Mouse (Mus musculus): ENCODE data around the gene Pcgf1. TPM values are rescaled to one million over a fixed set of nuclear protein-coding genes. Genes with fewer than 3 reads are reported as not detected.
A peak's percentile ranks its signal among the peaks of the same experiment; 100 is the strongest.

Gene Pcgf1
- polyA plus RNA-seq, 1 experiment from 2014 or later = 29.7 TPM

DNA sequence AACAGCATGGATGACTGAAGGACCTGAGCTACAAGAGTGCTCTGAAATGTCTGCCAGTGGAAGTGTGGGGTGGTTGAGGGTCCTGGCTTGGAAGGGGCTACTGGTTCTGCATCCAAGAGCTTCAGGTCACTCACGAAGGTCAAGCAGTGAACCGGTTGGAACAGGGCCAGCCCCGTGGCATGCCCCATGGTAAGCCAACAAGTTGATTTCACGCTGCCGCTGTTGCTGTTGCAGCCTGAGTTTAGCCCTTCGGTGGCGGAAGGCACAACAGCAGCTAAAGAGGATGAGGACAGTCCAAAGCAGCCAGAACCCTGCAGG lies 42.0 kb downstream of the Pcgf1 start:
- Histone ChIP-seq H3K27me3 (ENCODE audit: insufficient read depth, low read length) (no peaks in the 10 kb centered on the region), H3K36me3 (ENCODE audit: insufficient read depth, low read length) (0 out of 2 replicates have a peak, but pooled peaks cover 5% of the 10 kb centered on the region), H3K4me1 (replicated peaks; ENCODE audit: insufficient read depth, low read length) (peaks cover 47% of the 10 kb centered on the region), H3K9me3 (replicated peaks; ENCODE audit: low read length) (no peaks in the 10 kb centered on the region), H3K4me2 (ENCODE audit: low read length) (peak overlapping the region; percentile 63), H3K9ac (ENCODE audit: low read depth, low read length) (peak overlapping the region; percentile 43; the same call in 1 of the 2 replicates), H3K27ac (no peak overlapping the region), H3K4me3 (replicated peaks; ENCODE audit: low read depth, low read length) (no peak overlapping the region)
- no peak for TF ChIP-seq CTCF (IDR thresholded peaks at IDR 0.05; ENCODE audit: low read depth)
- DNase-seq (ENCODE audit: low spot score) = no peak
- no peak for ATAC-seq (replicated peaks; ENCODE audit: low FRiP score, low read depth)
- WGBS = 54% methylated on average over 7 of the region's 7 CpGs

GRCm38 (mm10) chr6:83120930-83121862 lies 43.5 kb downstream of the Pcgf1 start, which contains the start of gene Wbp1:
Wbp1 (minus strand) TSS chr6:83121559.
- ATAC-seq (replicated peaks; ENCODE audit: low FRiP score, low read depth) = peak; percentile 95
- WGBS = under 1% methylated on average over 38 of the region's 38 CpGs
- TF ChIP-seq CTCF (IDR thresholded peaks at IDR 0.05; ENCODE audit: low read depth) = peak; percentile 3; the same call in 1 of the 2 replicates
- Histone ChIP-seq H3K27me3 (ENCODE audit: insufficient read depth, low read length) (no peaks in the 10 kb centered on the region), H3K4me3 (replicated peaks; ENCODE audit: low read depth, low read length) (peak within 1 kb of the TSS; percentile 68), H3K27ac (peak within 1 kb of the TSS; percentile 93), H3K4me2 (ENCODE audit: low read length) (peak within 1 kb of the TSS; percentile 80), H3K36me3 (ENCODE audit: insufficient read depth, low read length) (0 out of 2 replicates have a peak, but pooled peaks cover 5% of the 10 kb centered on the region), H3K9ac (ENCODE audit: low read depth, low read length) (peak within 1 kb of the TSS; percentile 73), H3K9me3 (replicated peaks; ENCODE audit: low read length) (no peaks in the 10 kb centered on the region), H3K4me1 (replicated peaks; ENCODE audit: insufficient read depth, low read length) (peaks cover 43% of the 10 kb centered on the region)
- peak; percentile 100 for DNase-seq (ENCODE audit: low spot score)

GRCm38 (mm10) chr6:83121863-83122710 lies 44.4 kb downstream of the Pcgf1 start:
- no peaks in the 10 kb centered on the region for H3K9me3 ChIP-seq (replicated peaks; ENCODE audit: low read length)
- peak overlapping the region; percentile 68 for H3K4me3 ChIP-seq (replicated peaks; ENCODE audit: low read depth, low read length)
- peaks cover 38% of the 10 kb centered on the region for H3K4me1 ChIP-seq (replicated peaks; ENCODE audit: insufficient read depth, low read length)
- no peak for TF ChIP-seq CTCF (IDR thresholded peaks at IDR 0.05; ENCODE audit: low read depth)
- H3K4me2 ChIP-seq (ENCODE audit: low read length) = peak overlapping the region; percentile 80
- DNase-seq (ENCODE audit: low spot score) (peak; percentile 45), ATAC-seq (replicated peaks; ENCODE audit: low FRiP score, low read depth) (peak; percentile 1; the same call in 1 of the 2 replicates)
- H3K27ac ChIP-seq = peak overlapping the region; percentile 91
- WGBS = under 1% methylated on average over 41 of the region's 52 CpGs
- 0 out of 2 replicates have a peak, but pooled peaks cover 5% of the 10 kb centered on the region for H3K36me3 ChIP-seq (ENCODE audit: insufficient read depth, low read length)
- peak overlapping the region; percentile 67 for H3K9ac ChIP-seq (ENCODE audit: low read depth, low read length)
- H3K27me3 ChIP-seq (ENCODE audit: insufficient read depth, low read length) = no peaks in the 10 kb centered on the region

GRCm38 (mm10) chr6:83122961-83123360 lies 45.3 kb downstream of the Pcgf1 start:
- Histone ChIP-seq H3K36me3 (ENCODE audit: insufficient read depth, low read length) (0 out of 2 replicates have a peak, but pooled peaks cover 5% of the 10 kb centered on the region), H3K4me2 (ENCODE audit: low read length) (no peak overlapping the region), H3K27ac (no peak overlapping the region), H3K27me3 (ENCODE audit: insufficient read depth, low read length) (no peaks in the 10 kb centered on the region), H3K4me1 (replicated peaks; ENCODE audit: insufficient read depth, low read length) (peaks cover 38% of the 10 kb centered on the region), H3K4me3 (replicated peaks; ENCODE audit: low read depth, low read length) (no peak overlapping the region), H3K9me3 (replicated peaks; ENCODE audit: low read length) (no peaks in the 10 kb centered on the region), H3K9ac (ENCODE audit: low read depth, low read length) (no peak overlapping the region)
- 83% methylated on average over 5 of the region's 5 CpGs for WGBS
- TF ChIP-seq CTCF (IDR thresholded peaks at IDR 0.05; ENCODE audit: low read depth) = no peak
- no peak for DNase-seq (ENCODE audit: low spot score)
- ATAC-seq (replicated peaks; ENCODE audit: low FRiP score, low read depth) = no peak

DNA sequence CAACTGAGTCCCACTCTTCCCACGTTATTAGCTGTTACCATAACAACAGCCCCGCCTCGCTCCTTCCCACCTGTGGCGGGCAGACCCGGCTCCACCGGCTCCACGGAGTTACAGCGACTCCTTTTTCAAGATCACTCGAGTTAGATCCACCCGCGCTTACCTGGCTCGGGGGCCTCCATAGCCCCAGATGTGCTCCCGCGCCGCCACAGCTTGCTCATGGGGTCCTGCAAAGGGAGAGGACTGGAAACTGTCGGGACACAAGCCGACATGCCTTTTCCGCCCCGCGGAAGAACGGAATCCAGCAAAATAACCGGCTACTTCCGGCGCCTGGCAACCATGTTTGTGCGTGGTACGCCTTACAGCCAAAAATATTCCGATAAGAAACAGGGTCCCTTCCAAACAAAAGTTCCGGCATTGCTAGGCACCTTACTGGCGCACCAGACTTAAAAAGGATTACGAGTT lies 47.2 kb downstream of the Pcgf1 start:
- H3K4me3 ChIP-seq (replicated peaks; ENCODE audit: low read depth, low read length) = peak overlapping the region; percentile 67
- TF ChIP-seq CTCF (IDR thresholded peaks at IDR 0.05; ENCODE audit: low read depth) = no peak
- H3K27ac ChIP-seq = peak overlapping the region; percentile 47; the same call in 1 of the 2 replicates
- no peaks in the 10 kb centered on the region for H3K27me3 ChIP-seq (ENCODE audit: insufficient read depth, low read length)
- WGBS = under 1% methylated on average over 30 of the region's 30 CpGs
- DNase-seq (ENCODE audit: low spot score) (peak; percentile 96), ATAC-seq (replicated peaks; ENCODE audit: low FRiP score, low read depth) (peak; percentile 6; the same call in 1 of the 2 replicates)
- H3K4me1 ChIP-seq (replicated peaks; ENCODE audit: insufficient read depth, low read length) = peaks cover 31% of the 10 kb centered on the region
- no peaks in the 10 kb centered on the region for H3K36me3 ChIP-seq (ENCODE audit: insufficient read depth, low read length)
- H3K4me2 ChIP-seq (ENCODE audit: low read length) = peak overlapping the region; percentile 95
- H3K9me3 ChIP-seq (replicated peaks; ENCODE audit: low read length) = no peaks in the 10 kb centered on the region
- H3K9ac ChIP-seq (ENCODE audit: low read depth, low read length) = peak overlapping the region; percentile 58

DNA sequence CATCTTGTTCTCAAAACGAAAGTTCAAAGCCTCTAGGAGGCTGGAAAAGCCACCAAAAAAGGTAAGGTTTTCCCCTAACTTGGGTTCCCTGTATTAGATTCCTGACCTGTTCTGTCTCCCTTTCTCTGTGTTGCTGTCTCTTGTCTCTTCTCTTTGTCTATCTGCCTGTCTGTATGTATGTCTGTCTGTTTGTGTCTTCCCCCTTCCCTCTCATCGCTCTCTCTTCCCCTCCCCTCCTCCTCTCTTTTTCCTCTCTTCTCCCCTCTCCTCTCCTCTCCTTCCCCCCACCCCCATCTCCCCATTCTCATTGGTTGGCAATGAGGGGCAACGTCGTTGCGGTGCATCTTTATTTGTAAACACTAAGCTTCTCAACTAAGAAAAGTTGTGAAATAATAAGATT lies 47.7 kb downstream of the Pcgf1 start, which contains the start of gene Ino80b:
Ino80b (minus strand) TSS at position 101 of the 400 bp plus-strand sequence.
- Histone ChIP-seq H3K4me1 (replicated peaks; ENCODE audit: insufficient read depth, low read length) (peaks cover 26% of the 10 kb centered on the region), H3K4me3 (replicated peaks; ENCODE audit: low read depth, low read length) (peak within 1 kb of the TSS; percentile 67), H3K4me2 (ENCODE audit: low read length) (peak within 1 kb of the TSS; percentile 95), H3K9ac (ENCODE audit: low read depth, low read length) (peak within 1 kb of the TSS; percentile 58), H3K27ac (peak within 1 kb of the TSS; percentile 47; the same call in 1 of the 2 replicates), H3K9me3 (replicated peaks; ENCODE audit: low read length) (no peaks in the 10 kb centered on the region), H3K36me3 (ENCODE audit: insufficient read depth, low read length) (no peaks in the 10 kb centered on the region), H3K27me3 (ENCODE audit: insufficient read depth, low read length) (no peaks in the 10 kb centered on the region)
- no peak for TF ChIP-seq CTCF (IDR thresholded peaks at IDR 0.05; ENCODE audit: low read depth)
- ATAC-seq (replicated peaks; ENCODE audit: low FRiP score, low read depth) (no peak), DNase-seq (ENCODE audit: low spot score) (no peak)
- WGBS = 21% methylated on average over 5 of the region's 5 CpGs

Data from kidney, postnatal 0 days (tissue).